Mouse (Mus musculus) ES-E14 (cell line): ENCODE data around the gene Sept5. TPM values are rescaled to one million over a fixed set of nuclear protein-coding genes. Genes with fewer than 3 reads are reported as not detected.
A peak's percentile ranks its signal among the peaks of the same experiment; 100 is the strongest.

Experiments used
- DNase-seq: peaks from one replicate; pipeline ENCODE4 v3.0.0-alpha.2; 2013; ENCODE audit warnings: low read depth, low spot score
- H3K27ac ChIP-seq: 2 replicates; pipeline ENCODE4 v1.5.1; 2012; ENCODE audit warnings: low read depth, mild to moderate bottlenecking, low read length, moderate library complexity, mixed read lengths; ENCODE audit not compliant: poor library complexity, insufficient read depth, severe bottlenecking
- H3K36me3 ChIP-seq: 2 replicates; pipeline ENCODE4 v1.6.1; 2012; ENCODE audit warnings: mild to moderate bottlenecking, low read length, moderate library complexity, mixed read lengths; ENCODE audit not compliant: control insufficient read depth, poor library complexity, insufficient read depth, severe bottlenecking
- H3K4me1 ChIP-seq, 2 experiments: fragments of 150-350 bp in 1 of 2; sonication (generic) in 1 of 2; 2 replicates each; pipeline ENCODE4 v1.6.1; 2012; ENCODE audit warnings: low read length in 2 of 2, mild to moderate bottlenecking in 1 of 2, mixed read lengths in 1 of 2; ENCODE audit not compliant: control insufficient read depth in 2 of 2, insufficient read depth in 2 of 2, poor library complexity in 1 of 2
- H3K4me3 ChIP-seq, 2 experiments: fragments of 150-350 bp in 1 of 2; sonication (generic) in 1 of 2; 2 replicates each; pipeline ENCODE4 v1.5.1; 2012; ENCODE audit warnings: low read length in 2 of 2, low read depth in 1 of 2, mild to moderate bottlenecking in 1 of 2, mixed read lengths in 1 of 2; ENCODE audit not compliant: insufficient read depth in 1 of 2, poor library complexity in 1 of 2, severe bottlenecking in 1 of 2
- H3K9ac ChIP-seq: 2 replicates; pipeline ENCODE4 v1.6.1; 2012; ENCODE audit warnings: low read depth, mild to moderate bottlenecking, low read length, mixed read lengths; ENCODE audit not compliant: poor library complexity, insufficient read depth, severe bottlenecking
- H3K9me3 ChIP-seq: fragments of 150-350 bp; sonication (generic); 2 replicates; pipeline ENCODE4 v1.6.1; 2012; ENCODE audit warnings: low read depth, mild to moderate bottlenecking, low read length; ENCODE audit not compliant: control insufficient read depth, insufficient read depth
- CHD2 ChIP-seq: IDR thresholded peaks from 2 replicates; pipeline ENCODE4 v1.6.1; 2014; ENCODE audit warnings: mild to moderate bottlenecking, low read depth, low read length, inconsistent platforms
- HCFC1 ChIP-seq: IDR thresholded peaks from 2 replicates; pipeline ENCODE4 v1.6.1; 2012; ENCODE audit warnings: low read length, inconsistent platforms, borderline replicate concordance; ENCODE audit not compliant: insufficient read depth
- MAFK ChIP-seq: IDR thresholded peaks from 2 replicates; pipeline ENCODE4 v1.6.1; 2014; ENCODE audit warnings: mild to moderate bottlenecking, low read depth, low read length, inconsistent platforms; ENCODE audit not compliant: insufficient read depth
- ZC3H11A ChIP-seq: IDR thresholded peaks from 2 replicates; pipeline ENCODE4 v1.6.1; 2012; ENCODE audit warnings: low read depth, mild to moderate bottlenecking, inconsistent platforms, low read length, borderline replicate concordance
- ZNF384 ChIP-seq: IDR thresholded peaks from 2 replicates; pipeline ENCODE4 v1.6.1; 2012; ENCODE audit warnings: low read depth, low read length, inconsistent platforms
- in situ Hi-C, 2 experiments: fragments of 600-800 bp; cut with MboI; formaldehyde crosslinking; loops; one replicate each; pipeline ENCODE4 v1.15.1; 2025; ENCODE audit warnings: low sequenced_read_pairs in 2 of 2, inconsistent platforms in 1 of 2; ENCODE audit not compliant: unreplicated experiment in 2 of 2
- total RNA-seq: library from RNA; depleted of rRNA; stranded (reverse); fragments of 300-350 nt; gene quantifications from 2 replicates; pipeline ENCODE4 v1.2.3, GENCODE M21; 2012

Sept5 gene
- total RNA-seq, 1 experiment = 3.0 TPM

DNA sequence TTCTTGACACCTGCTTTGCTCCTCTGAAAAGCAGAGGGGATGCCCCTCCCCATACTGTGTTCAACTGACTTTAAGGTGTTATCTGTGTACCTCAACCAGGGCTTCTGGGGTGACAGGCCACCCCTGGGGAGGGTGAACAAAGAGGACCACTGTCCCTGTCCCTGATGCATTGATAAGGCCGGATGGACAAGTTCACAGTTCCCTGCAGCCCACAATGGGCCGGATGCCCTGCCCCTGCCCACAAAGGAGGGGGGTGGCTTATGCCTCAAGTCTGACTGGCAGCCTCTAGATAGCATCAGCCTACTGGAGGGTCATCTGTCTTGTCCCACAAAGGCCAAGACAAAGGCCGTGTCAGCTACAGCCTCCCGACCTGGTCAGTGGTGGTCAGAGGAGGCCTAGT lies 10.6 kb downstream of the Sept5 start:
- no peak for DNase-seq
- Histone ChIP-seq H3K36me3 (no peaks in the 10 kb centered on the region), H3K4me3 (no peak overlapping the region), H3K27ac (no peak overlapping the region), H3K4me1 (peaks cover 0 to 11% of the 10 kb centered on the region in 2 experiments; a peak in 1 of 4 replicates), H3K9me3 (no peaks in the 10 kb centered on the region), H3K9ac (no peak overlapping the region)
- in situ Hi-C loops = loop anchor here in 1 of 2 experiments (25.0 kb wide), 1 partner anchor 807 kb away; no protein-coding TSS in a partner anchor
- no peak for TF ChIP-seq CHD2
- no peak for TF ChIP-seq ZC3H11A
- no peak for TF ChIP-seq ZNF384
- no peak for TF ChIP-seq MAFK
- TF ChIP-seq HCFC1 = no peak

DNA sequence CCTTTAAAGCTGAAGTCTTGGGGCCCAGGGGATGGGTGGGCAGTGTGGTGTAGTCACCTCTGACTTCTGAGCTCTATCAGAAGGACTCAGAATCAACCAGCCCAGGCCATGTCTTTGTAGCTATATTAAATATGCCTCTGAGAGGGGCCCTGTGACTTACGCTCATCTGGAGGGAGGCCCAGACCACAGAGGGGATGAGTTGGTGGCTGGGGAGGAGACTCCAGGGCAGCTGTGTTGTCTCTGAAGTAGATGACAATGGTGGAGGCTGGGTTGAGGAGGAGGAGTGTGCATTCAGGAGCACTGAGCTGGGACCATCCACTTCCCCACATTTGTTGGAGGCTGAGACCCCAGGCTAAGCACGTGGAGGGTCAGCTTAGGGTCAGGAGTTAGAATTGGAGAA lies 11.5 kb downstream of the Sept5 start:
- no peak overlapping the region for H3K9ac ChIP-seq
- H3K4me3 ChIP-seq = no peak overlapping the region
- no peaks in the 10 kb centered on the region for H3K9me3 ChIP-seq
- no peak for DNase-seq
- no peaks in the 10 kb centered on the region for H3K36me3 ChIP-seq
- peaks cover 0 to 11% of the 10 kb centered on the region in 2 experiments; a peak in 1 of 4 replicates for H3K4me1 ChIP-seq
- H3K27ac ChIP-seq = no peak overlapping the region
- in situ Hi-C loops = loop anchor here in 1 of 2 experiments (25.0 kb wide), 1 partner anchor 806 kb away; no protein-coding TSS in a partner anchor
- TF ChIP-seq ZNF384 (no peak), ZC3H11A (no peak), CHD2 (no peak), HCFC1 (no peak), MAFK (no peak)

- Histone ChIP-seq H3K36me3 (no peaks in the 10 kb centered on the region), H3K4me1 (peaks cover 0 to 4% of the 10 kb centered on the region in 2 experiments; a peak in 1 of 4 replicates), H3K9me3 (no peaks in the 10 kb centered on the region), H3K9ac (no peak overlapping the region), H3K27ac (no peak overlapping the region), H3K4me3 (peak overlapping the region; percentile 41 to 49; a peak in 3 of 4 replicates)
- TF ChIP-seq CHD2 (no peak), ZC3H11A (peak; percentile 91), ZNF384 (no peak), MAFK (no peak)
- in situ Hi-C loops = loop anchor here in 1 of 2 experiments (25.0 kb wide), 1 partner anchor 805 kb away; no protein-coding TSS in a partner anchor
- peak; percentile 87 for DNase-seq
Observed at GRCm38 (mm10) chr16:18617370-18618065, 12.2 kb downstream of the Sept5 start.

DNA sequence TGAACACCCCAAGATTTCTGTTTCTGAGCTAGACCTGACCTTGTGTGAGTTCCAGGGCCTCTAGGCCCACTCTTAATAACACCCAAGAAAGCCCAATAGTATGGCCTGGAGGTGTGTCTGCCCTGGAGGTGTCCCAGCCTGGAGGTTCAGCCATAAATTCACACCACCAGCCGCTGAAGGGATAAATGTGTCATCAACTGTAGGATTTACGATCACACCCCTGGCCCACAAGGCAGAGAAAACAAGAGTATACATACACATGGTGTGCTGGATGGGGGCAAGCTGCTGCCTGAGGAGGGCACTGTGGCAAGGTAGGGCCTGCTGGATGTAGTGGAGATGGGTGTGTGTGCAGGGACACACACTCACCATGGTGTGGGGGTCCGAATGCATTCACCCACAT lies 16.5 kb downstream of the Sept5 start:
- in situ Hi-C loops = loop anchor here in 1 of 2 experiments (5.0 to 25.0 kb wide), 2 partner anchors 171 to 801 kb away; no protein-coding TSS in a partner anchor
- no peak overlapping the region for H3K9ac ChIP-seq
- TF ChIP-seq CHD2 = no peak
- TF ChIP-seq ZNF384 = no peak
- no peak for TF ChIP-seq HCFC1
- TF ChIP-seq MAFK = no peak
- no peak for TF ChIP-seq ZC3H11A
- no peak overlapping the region for H3K27ac ChIP-seq
- no peak for DNase-seq
- no peak overlapping the region for H3K4me3 ChIP-seq
- H3K36me3 ChIP-seq = no peaks in the 10 kb centered on the region
- no peaks in the 10 kb centered on the region for H3K4me1 ChIP-seq
- H3K9me3 ChIP-seq = no peaks in the 10 kb centered on the region

DNA sequence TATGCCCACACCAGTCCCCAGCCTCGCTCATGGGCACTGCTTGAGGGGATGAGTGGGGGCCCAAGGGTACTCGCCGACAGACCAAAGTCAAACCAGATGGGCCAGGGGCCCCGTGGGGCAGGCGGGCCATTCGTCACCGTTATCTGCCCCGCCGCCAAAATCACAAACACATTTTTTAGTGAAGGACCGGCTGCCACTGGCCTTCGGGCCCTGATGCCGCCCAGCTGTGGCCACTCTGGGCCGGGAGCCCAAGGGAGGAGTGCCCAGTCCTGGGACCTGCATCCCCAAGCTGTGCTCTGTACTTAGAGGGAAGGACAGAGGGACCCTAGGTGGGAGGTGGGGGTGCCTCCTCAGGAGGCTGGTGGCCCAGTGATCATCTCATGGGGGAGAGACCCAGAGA lies 18.0 kb downstream of the Sept5 start:
- TF ChIP-seq ZNF384 (no peak), CHD2 (no peak), HCFC1 (no peak), ZC3H11A (no peak)
- Histone ChIP-seq H3K9me3 (no peaks in the 10 kb centered on the region), H3K4me1 (peaks cover 0 to 3% of the 10 kb centered on the region in 2 experiments; a peak in 1 of 4 replicates), H3K9ac (no peak overlapping the region), H3K27ac (no peak overlapping the region), H3K36me3 (no peaks in the 10 kb centered on the region), H3K4me3 (no peak overlapping the region)
- DNase-seq = no peak
- in situ Hi-C loops = loop anchor here in 1 of 2 experiments (5.0 to 25.0 kb wide), 2 partner anchors 169 to 799 kb away; no protein-coding TSS in a partner anchor
